Mouse (Mus musculus) kidney, adult 11 months (tissue): ENCODE results near the gene Mpst.

Experiments
- DNase-seq: peaks from one replicate; pipeline ENCODE4 v3.0.0; 2022

Mpst gene

GRCm38 (mm10) chr15:78406293-78406934, at the start of gene Mpst:
Gene Mpst, plus strand, starts transcription at chr15:78406416.
- DNase-seq = peak; percentile 92

DNA sequence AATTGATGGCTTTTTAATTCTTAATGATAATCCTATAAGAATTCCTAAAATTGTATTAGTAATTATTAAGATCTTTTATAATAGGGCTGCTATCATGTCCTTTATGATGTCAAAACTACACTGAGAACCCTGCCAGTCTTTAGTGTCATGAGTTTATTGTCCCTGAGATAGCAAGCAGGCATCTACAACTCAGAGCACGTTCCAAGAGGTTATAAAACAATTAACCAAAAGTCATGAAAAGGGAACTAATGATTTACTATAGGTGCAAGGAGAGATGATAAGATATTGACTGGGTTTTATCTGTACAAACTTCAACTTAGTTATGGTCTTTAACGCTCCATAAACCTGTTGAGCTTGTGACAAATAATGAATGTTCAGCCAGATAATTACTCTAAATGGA, 40.3 kb upstream of the Mpst start:
- DNase-seq = no peak

DNA sequence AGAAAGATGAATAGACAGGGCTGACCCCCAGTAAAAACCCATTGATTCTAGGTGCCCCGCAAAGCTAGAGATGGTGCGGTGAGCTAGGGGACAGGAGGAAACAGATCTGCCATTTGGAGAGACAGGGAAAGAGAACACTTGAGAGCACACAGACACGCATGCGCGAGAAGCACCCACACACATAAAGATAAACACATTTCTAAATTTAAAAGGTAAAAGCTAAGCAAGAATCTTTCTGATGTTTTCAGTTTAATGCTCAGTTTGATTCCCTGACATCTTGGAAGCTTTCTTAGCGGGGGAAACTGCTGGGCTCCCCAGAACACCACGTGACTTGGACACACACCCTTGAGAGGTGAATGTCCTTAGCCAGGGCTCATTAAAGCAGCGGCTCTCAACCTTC, 39.3 kb upstream of the Mpst start:
- DNase-seq = no peak

GRCm38 (mm10) chr15:78367811-78368210, 38.4 kb upstream of the Mpst start:
- no peak for DNase-seq

DNA sequence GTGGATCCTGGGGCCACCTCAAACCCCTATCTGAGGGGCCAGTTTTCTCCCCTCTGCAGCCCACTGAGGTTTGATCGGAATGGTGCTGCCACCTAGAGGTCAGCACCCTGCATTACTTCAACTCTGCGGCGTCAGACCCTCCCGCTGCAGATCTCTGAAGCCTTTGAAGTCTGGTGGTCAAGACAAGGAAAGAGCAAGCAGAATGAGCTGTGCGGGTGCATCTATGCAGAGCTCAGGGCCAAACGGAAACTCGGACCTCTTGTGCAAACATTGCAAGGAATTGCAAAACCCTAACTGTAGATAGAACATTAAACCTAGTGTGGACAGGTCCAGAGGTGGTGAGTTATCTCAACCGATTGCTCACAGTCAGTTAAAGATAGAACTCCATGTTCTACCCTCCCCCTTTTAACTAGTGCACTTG, 37.3 kb upstream of the Mpst start:
- DNase-seq = no peak

- no peak for DNase-seq
Measured at GRCm38 (mm10) chr15:78369641-78370040, 36.6 kb upstream of the Mpst start.

- no peak for DNase-seq
Measured at GRCm38 (mm10) chr15:78372796-78373195, 33.4 kb upstream of the Mpst start.

DNA sequence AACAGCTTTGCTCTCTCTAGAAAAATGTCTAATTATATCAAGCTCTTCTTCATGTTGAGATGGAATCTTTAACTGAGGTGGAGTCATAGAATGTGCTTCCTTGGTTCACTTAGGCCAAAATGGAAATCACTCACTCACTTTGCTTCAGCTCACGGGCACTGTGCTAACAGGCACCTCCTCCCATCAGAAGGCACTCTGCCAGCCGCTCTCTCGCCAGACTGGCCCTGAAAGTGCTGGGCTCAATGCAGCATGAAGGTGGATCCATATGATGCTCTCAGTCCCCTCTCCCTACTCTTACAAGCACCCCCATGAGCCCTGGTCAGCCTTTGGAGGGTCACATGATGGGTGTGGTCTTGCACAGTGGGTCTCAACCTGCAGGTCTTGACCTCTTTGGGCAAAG, 32.0 kb upstream of the Mpst start:
- no peak for DNase-seq

DNA sequence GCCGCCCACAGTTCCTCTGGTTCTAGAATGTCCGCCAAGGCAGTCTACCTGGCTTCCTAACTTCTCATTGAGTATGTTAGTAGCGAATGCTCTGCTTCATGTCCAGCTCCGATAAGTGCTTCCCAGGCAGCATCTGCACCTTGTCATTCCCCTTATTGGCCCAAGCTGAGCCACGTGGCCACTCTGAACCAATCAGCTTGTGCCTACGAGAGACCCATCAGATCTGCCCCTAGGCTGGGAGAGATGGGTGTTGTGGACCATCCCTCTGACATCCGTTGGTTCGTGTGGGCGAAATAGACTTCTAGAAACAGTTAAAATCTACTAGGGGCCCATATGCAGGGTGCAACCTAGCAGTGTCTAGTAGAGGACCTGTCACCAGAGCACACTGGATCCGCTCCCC, 28.4 kb upstream of the Mpst start:
- DNase-seq = no peak

DNA sequence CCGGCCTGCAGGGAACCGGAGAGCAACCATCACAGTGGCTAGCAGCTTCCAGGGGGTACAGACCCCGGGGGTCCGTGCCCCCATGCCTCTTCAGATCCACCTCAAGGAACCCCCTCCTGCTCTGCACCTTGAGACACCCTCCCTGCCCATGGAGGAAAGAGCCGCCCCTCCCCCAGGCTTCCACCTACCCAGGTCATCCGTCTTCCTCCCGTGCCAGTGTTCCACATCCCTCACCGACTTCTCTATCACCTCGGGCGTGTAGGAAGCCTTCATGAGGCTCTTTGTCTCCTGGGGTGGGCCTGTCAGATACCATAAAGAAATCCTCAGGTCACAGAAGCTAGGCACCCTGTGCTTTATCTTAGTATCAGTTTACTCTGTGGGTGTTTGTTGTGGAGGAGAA, 27.7 kb upstream of the Mpst start:
- DNase-seq = no peak

DNA sequence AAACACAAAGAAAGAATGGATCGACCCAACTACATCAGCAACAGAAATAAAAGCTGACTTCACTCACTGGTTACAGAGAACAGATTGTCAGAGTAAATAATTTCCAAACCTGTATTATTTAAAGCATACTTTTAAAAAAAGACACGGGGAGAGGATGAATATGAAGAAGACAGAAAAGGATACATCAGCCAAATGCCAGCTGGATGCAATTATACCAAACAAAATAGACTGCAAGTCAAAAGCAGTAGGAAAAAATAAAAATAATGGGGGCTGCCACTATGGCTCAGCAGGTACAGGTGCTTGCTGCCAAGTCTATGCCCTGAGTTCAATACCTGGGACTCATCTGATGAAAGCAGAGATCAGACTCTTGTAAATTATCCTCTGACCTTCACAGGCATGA, 26.0 kb upstream of the Mpst start:
- DNase-seq = no peak

GRCm38 (mm10) chr15:78380741-78381140, 25.5 kb upstream of the Mpst start:
- no peak for DNase-seq

DNA sequence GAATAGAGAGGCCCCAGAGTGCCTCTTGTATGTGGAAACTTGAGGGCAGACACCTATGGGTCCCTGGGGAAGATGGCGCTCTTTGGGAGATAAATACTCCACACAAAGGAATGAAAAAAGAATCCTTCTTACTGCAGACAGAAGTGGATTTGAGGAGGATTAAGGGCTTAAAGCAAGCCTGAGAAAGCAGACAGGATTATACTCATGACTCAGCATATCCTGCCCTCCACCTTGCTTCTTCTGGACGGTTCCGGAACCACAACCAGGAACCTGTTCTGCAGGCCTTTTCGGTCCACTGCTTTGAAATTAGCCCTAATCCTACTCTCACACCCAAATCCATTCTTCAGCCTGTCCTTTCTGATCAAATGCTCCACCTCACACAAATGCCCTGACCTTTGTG, 24.1 kb upstream of the Mpst start:
- no peak for DNase-seq

DNA sequence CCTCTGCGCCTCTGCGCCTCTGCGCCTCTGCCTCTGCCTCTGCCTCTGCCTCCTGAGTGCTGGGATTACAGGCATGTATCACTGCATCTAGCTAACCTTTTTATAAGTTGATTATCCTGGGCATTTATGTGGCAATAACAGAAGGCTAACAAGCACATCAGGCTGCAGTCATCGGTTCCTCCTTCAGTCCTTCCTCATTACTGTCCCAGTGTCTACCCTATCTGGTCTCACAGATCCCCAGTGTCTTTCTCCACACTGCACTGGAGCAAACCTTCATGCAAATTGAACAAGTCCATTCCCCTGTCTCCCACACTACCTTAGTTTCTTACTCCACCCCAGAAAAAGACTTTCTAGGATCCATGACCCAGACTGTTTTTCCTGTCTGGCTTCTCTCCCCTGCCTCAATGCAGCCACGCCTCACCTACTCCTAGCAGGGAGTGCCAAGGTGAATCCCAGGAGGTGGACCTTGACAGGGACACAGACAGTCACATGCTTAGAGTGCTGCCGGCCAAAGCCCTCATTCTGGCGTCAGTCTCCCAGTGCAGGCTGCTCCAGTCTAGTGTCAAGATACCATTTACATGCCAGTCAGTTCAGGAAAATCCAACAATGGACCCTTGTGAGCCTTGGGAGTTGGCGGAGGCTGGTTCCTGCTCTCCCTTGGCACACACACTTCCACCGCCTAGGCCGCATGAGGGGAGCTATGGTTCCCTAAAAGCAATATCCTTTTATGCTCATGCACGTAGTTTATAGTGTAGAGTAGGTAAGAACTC, 22.6 kb upstream of the Mpst start:
- peak; percentile 85 for DNase-seq

GRCm38 (mm10) chr15:78384220-78385116, 21.7 kb upstream of the Mpst start:
- DNase-seq = no peak

GRCm38 (mm10) chr15:78385564-78385963, 20.7 kb upstream of the Mpst start:
- no peak for DNase-seq

- DNase-seq = no peak
Measured at GRCm38 (mm10) chr15:78390855-78391254, 15.4 kb upstream of the Mpst start.

DNA sequence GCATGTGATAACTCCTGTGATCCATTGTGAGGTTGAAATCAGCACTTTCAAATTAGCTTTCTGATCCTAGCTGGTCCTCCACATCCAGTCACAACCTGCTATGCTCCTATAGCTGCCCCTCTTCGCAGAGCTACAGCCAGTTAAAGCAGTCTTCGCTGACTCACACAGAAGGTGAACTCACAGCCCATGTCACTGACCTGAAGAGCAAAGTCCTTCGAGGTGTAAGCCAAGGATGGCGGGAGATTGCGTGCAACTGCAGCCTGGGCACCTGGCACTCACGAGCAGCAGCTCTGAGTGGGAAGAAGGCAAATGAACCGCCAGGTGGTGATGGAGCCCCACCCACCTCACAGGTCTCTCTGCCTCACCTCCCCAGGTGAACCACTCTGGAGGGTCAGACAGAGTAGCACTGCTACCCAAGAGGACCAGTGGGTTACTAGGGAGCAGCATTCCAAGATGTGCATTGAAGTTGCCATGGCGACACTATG, 10.7 kb upstream of the Mpst start, which contains the start of gene Tex33:
Tex33 (minus strand) TSS at position 435 of the 485 bp plus-strand sequence.
- peak; percentile 52 for DNase-seq

GRCm38 (mm10) chr15:78401345-78401744, 4.9 kb upstream of the Mpst start:
- DNase-seq = no peak

- peak; percentile 67 for DNase-seq
Measured at GRCm38 (mm10) chr15:78401921-78402320, 4.3 kb upstream of the Mpst start.

DNA sequence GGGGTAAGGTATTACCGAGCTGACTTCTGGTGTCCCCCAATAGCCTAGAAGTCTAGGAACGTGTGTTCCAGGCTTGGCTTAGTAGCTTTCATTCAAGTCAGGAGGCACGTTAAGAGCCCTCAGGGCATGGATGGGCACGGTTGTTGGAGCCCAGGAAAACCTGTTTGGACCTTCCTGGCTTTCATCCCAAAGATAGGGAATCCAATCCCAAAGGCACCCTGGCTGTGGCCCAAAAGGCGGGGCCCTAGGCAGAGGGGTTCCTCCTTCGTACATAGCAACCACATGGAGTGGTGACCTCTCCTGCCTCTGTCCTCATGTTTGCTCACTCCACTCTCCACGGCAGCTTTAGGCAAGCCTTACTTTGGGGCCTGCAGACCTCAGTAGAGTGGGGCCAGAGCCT, 3.8 kb upstream of the Mpst start:
- DNase-seq = peak; percentile 62

GRCm38 (mm10) chr15:78403301-78403741, 2.9 kb upstream of the Mpst start:
- DNase-seq = peak; percentile 91

DNA sequence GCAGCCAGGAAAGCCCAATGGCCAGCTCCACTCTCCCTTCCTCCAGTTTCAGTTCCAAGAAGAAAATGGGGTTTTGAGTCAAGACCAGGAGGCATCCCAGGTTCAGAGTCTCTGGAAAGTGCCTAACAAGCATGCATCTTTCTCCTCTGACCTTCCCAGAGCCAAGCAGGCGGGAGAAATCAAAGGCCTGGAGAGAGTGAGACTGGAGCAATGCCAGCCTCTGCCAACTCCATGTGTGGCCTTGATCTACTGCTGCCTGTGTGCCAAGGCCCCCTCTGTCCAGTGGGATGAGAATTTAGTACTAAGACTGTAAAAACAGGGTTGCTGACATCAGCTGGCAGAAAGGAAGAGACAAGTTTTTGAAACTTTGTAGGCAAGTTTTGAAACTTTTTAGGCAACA, 2.3 kb upstream of the Mpst start:
- peak; percentile 88 for DNase-seq
